Mouse (Mus musculus) MEL-GATA-1-ER (cell line): ENCODE measurements around the gene Tubb5.

Experiments used
- DNase-seq: peaks from one replicate; pipeline ENCODE4 v3.0.0-alpha.2; 2012; ENCODE audit warnings: low read depth; ENCODE audit errors: extremely low read depth

Gene Tubb5

GRCm38 (mm10) chr17:35838122-35838544, at the start of gene Tubb5:
Gene Tubb5, minus strand, starts transcription at chr17:35838306.
- peak; percentile 98 for DNase-seq

GRCm38 (mm10) chr17:35887725-35888124, 49.6 kb upstream of the Tubb5 start:
- DNase-seq: no peak

GRCm38 (mm10) chr17:35883777-35884176, 45.7 kb upstream of the Tubb5 start:
- no peak for DNase-seq

GRCm38 (mm10) chr17:35882924-35883323, 44.8 kb upstream of the Tubb5 start:
- no peak for DNase-seq

- peak; percentile 92 for DNase-seq
Measured at GRCm38 (mm10) chr17:35879245-35880057, 41.3 kb upstream of the Tubb5 start, which contains the start of gene Dhx16. Gene Dhx16, plus strand, starts transcription at chr17:35879819.

- no peak for DNase-seq
Measured at GRCm38 (mm10) chr17:35874721-35875120, 36.6 kb upstream of the Tubb5 start.

GRCm38 (mm10) chr17:35873774-35874519, 35.8 kb upstream of the Tubb5 start:
- DNase-seq: no peak

- no peak for DNase-seq
Measured at GRCm38 (mm10) chr17:35870884-35871696, 33.0 kb upstream of the Tubb5 start.

- peak; percentile 88 for DNase-seq
Measured at GRCm38 (mm10) chr17:35870151-35870883, 32.2 kb upstream of the Tubb5 start.

- no peak for DNase-seq
Measured at GRCm38 (mm10) chr17:35869346-35870067, 31.4 kb upstream of the Tubb5 start.

- DNase-seq: no peak
Measured at GRCm38 (mm10) chr17:35868961-35869345, 30.8 kb upstream of the Tubb5 start.

GRCm38 (mm10) chr17:35868165-35868820, 30.2 kb upstream of the Tubb5 start:
- DNase-seq: no peak

- DNase-seq: no peak
Measured at GRCm38 (mm10) chr17:35866911-35867890, 29.1 kb upstream of the Tubb5 start.

GRCm38 (mm10) chr17:35866281-35866831, 28.2 kb upstream of the Tubb5 start:
- no peak for DNase-seq

- DNase-seq: no peak
Measured at GRCm38 (mm10) chr17:35865481-35866280, 27.6 kb upstream of the Tubb5 start, which contains the start of gene Ppp1r18. Gene Ppp1r18, plus strand, starts transcription at chr17:35865593.

- DNase-seq: no peak
Measured at GRCm38 (mm10) chr17:35864832-35865353, 26.8 kb upstream of the Tubb5 start.
